Mouse (Mus musculus) embryonic fibroblast, embryonic 13.5 days (primary cell): ENCODE data around the gene Gtpbp2.

ENCODE experiments used
- CTCF ChIP-seq: IDR thresholded peaks from 2 replicates; pipeline ENCODE4 v1.5.1; 2011; ENCODE audit warnings: mild to moderate bottlenecking, control low read depth, low read length, moderate library complexity, borderline replicate concordance; ENCODE audit not compliant: insufficient read depth
- POLR2A ChIP-seq: IDR thresholded peaks from 2 replicates; pipeline ENCODE4 v1.6.1; 2011; ENCODE audit warnings: low read depth, mild to moderate bottlenecking, control low read depth, low read length, moderate library complexity

- TF ChIP-seq CTCF (no peak), POLR2A (no peak)
Measured at GRCm38 (mm10) chr17:46159236-46159635, 1.6 kb upstream of the Gtpbp2 start.
